Mouse (Mus musculus): Measurements from ENCODE around the gene Fpgs.

GRCm38 (mm10) chr2:32645647-32646046 lies 58.3 kb downstream of the Fpgs start:
- TF ChIP-seq CTCF (IDR thresholded peaks at IDR 0.05; ENCODE audit: extremely low read depth, insufficient read length, insufficient replicate concordance, low read depth, low read length) (no peak), POLR2A (IDR thresholded peaks at IDR 0.05; ENCODE audit: low read depth, low read length) (no peak)

Data from small intestine, adult 2 months (tissue).